Mouse (Mus musculus): ENCODE measurements around the gene Thap3. TPM values are rescaled to one million over a fixed set of nuclear protein-coding genes. Genes with fewer than 3 reads are reported as not detected.

Thap3 gene
- total and polyA plus RNA-seq, 2 experiments from 2014 or later = 19.7 to 48.8 TPM

DNA sequence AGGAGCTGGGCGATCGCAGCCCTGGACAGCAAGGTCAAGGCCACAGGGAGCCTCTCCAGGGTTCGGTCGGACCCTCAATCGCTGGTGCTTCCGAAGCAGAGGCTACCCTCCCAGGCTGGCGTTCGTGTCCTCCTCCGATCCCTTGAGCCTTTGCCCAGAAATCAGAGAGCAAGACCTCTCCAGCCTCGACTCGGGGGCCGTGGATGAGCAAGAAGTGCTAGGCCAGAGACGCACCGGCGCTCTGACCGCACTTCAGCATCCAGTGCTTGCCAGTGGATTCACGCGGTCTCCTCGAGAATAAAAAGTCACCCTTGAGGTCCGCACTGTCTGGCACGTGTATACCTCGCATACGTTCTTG is 54.6 kb downstream of the Thap3 start:
- no peaks in the 10 kb centered on the region for H3K9me3 ChIP-seq (ENCODE audit: low read length)
- peak overlapping the region; percentile 99 for H3K4me3 ChIP-seq (ENCODE audit: low read depth, low read length)
- H3K36me3 ChIP-seq (ENCODE audit: insufficient read depth) = no peaks in the 10 kb centered on the region
- H3K4me1 ChIP-seq (ENCODE audit: insufficient read depth) = peaks cover 6% of the 10 kb centered on the region; the same call in 1 of the 2 replicates
- H3K4me2 ChIP-seq (ENCODE audit: low read depth) = peak overlapping the region; percentile 96
- TF ChIP-seq CTCF (IDR thresholded peaks at IDR 0.05; ENCODE audit: low read depth) = no peak
- peak overlapping the region; percentile 91 for H3K9ac ChIP-seq
- no peaks in the 10 kb centered on the region for H3K27me3 ChIP-seq (ENCODE audit: insufficient read depth, low read length)
- DNase-seq (peak; percentile 6), ATAC-seq (no peak)
- no peak overlapping the region; the same call in 1 of the 2 replicates for H3K27ac ChIP-seq (ENCODE audit: low read depth, low read length)
- 2% methylated on average over 23 of the region's 23 CpGs for WGBS

GRCm38 (mm10) chr4:151933505-151934214 is 55.1 kb downstream of the Thap3 start, which contains the start of gene Dnajc11:
Dnajc11 (plus strand) TSS chr4:151933691.
- H3K4me3 ChIP-seq (ENCODE audit: low read depth, low read length) = peak within 1 kb of the TSS; percentile 99
- ATAC-seq (peak; percentile 95), DNase-seq (peak; percentile 96)
- WGBS = 1% methylated on average over 80 of the region's 83 CpGs
- H3K9me3 ChIP-seq (ENCODE audit: low read length) = no peaks in the 10 kb centered on the region
- H3K36me3 ChIP-seq (ENCODE audit: insufficient read depth) = no peaks in the 10 kb centered on the region
- H3K27me3 ChIP-seq (ENCODE audit: insufficient read depth, low read length) = no peaks in the 10 kb centered on the region
- peak within 1 kb of the TSS; percentile 91 for H3K9ac ChIP-seq
- H3K4me2 ChIP-seq (ENCODE audit: low read depth) = peak within 1 kb of the TSS; percentile 96
- peaks cover 6% of the 10 kb centered on the region; the same call in 1 of the 2 replicates for H3K4me1 ChIP-seq (ENCODE audit: insufficient read depth)
- H3K27ac ChIP-seq (ENCODE audit: low read depth, low read length) = no peak within 1 kb of the TSS; the same call in 1 of the 2 replicates
- TF ChIP-seq CTCF (IDR thresholded peaks at IDR 0.05; ENCODE audit: low read depth) = peak; percentile 99

Other genes starting within 250 kb of the Thap3 start
- 87.4 and 89.6 TPM in 2 replicates for gene Camta1, start 127.1 kb downstream of the Thap3 start, total RNA-seq (2014; rRNA removed)
- 109 and 131 TPM in 2 replicates for gene Camta1, start 127.1 kb downstream of the Thap3 start, polyA plus RNA-seq (2015; fragmentation: Nextera tagmentation; extraction: Ambion mirVana)
- gene Dnajc11, start 55.3 kb downstream of the Thap3 start, total RNA-seq (2014; rRNA removed) = 72.2 and 75.2 TPM in 2 replicates
- 62.0 and 72.3 TPM in 2 replicates for gene Dnajc11, start 55.3 kb downstream of the Thap3 start, polyA plus RNA-seq (2015; fragmentation: Nextera tagmentation; extraction: Ambion mirVana)
- 15.7 and 17.1 TPM in 2 replicates for gene Phf13, start 7.3 kb upstream of the Thap3 start, total RNA-seq (2014; rRNA removed)
- gene Phf13, start 7.3 kb upstream of the Thap3 start, polyA plus RNA-seq (2015; fragmentation: Nextera tagmentation; extraction: Ambion mirVana) = 11.0 and 17.2 TPM in 2 replicates
- gene Klhl21, start 19.8 kb upstream of the Thap3 start, total RNA-seq (2014; rRNA removed) = 5.0 and 8.1 TPM in 2 replicates
- gene Klhl21, start 19.8 kb upstream of the Thap3 start, polyA plus RNA-seq (2015; fragmentation: Nextera tagmentation; extraction: Ambion mirVana) = 2.6 and 3.4 TPM in 2 replicates
- gene Zbtb48, start 38.7 kb upstream of the Thap3 start, total RNA-seq (2014; rRNA removed) = 10.5 and 10.9 TPM in 2 replicates
- 13.5 and 14.2 TPM in 2 replicates for gene Zbtb48, start 38.7 kb upstream of the Thap3 start, polyA plus RNA-seq (2015; fragmentation: Nextera tagmentation; extraction: Ambion mirVana)
- gene Tas1r1, start 49.6 kb upstream of the Thap3 start, total RNA-seq (2014; rRNA removed) = 0.54 and 1.00 TPM in 2 replicates
- 1.1 and 1.5 TPM in 2 replicates for gene Tas1r1, start 49.6 kb upstream of the Thap3 start, polyA plus RNA-seq (2015; fragmentation: Nextera tagmentation; extraction: Ambion mirVana)
- 26.9 and 31.8 TPM in 2 replicates for gene Nol9, start 50.3 kb upstream of the Thap3 start, total RNA-seq (2014; rRNA removed)
- 14.9 and 20.1 TPM in 2 replicates for gene Nol9, start 50.3 kb upstream of the Thap3 start, polyA plus RNA-seq (2015; fragmentation: Nextera tagmentation; extraction: Ambion mirVana)
- 16.6 and 18.6 TPM in 2 replicates for gene Plekhg5, start 83.5 kb upstream of the Thap3 start, total RNA-seq (2014; rRNA removed)
- gene Plekhg5, start 83.5 kb upstream of the Thap3 start, polyA plus RNA-seq (2015; fragmentation: Nextera tagmentation; extraction: Ambion mirVana) = 9.2 and 12.8 TPM in 2 replicates
- gene Tnfrsf25, start 126.9 kb upstream of the Thap3 start, total RNA-seq (2014; rRNA removed) = 1.4 TPM in 1 of 2 replicates, not detected in the other
- 0.19 and 0.30 TPM in 2 replicates for gene Tnfrsf25, start 126.9 kb upstream of the Thap3 start, polyA plus RNA-seq (2015; fragmentation: Nextera tagmentation; extraction: Ambion mirVana)
- gene Espn, start 163.4 kb upstream of the Thap3 start, total RNA-seq (2014; rRNA removed) = 0.08 and 0.71 TPM in 2 replicates
- 0.50 and 0.69 TPM in 2 replicates for gene Espn, start 163.4 kb upstream of the Thap3 start, polyA plus RNA-seq (2015; fragmentation: Nextera tagmentation; extraction: Ambion mirVana)
- gene Hes2, start 169.9 kb upstream of the Thap3 start, total RNA-seq (2014; rRNA removed) = not detected in 2 replicates
- not detected in 2 replicates for gene Hes2, start 169.9 kb upstream of the Thap3 start, polyA plus RNA-seq (2015; fragmentation: Nextera tagmentation; extraction: Ambion mirVana)
- gene Acot7, start 189.1 kb upstream of the Thap3 start, total RNA-seq (2014; rRNA removed) = 191 and 193 TPM in 2 replicates
- 411 and 466 TPM in 2 replicates for gene Acot7, start 189.1 kb upstream of the Thap3 start, polyA plus RNA-seq (2015; fragmentation: Nextera tagmentation; extraction: Ambion mirVana)

All from forebrain, postnatal 0 days (tissue).